Mouse (Mus musculus) intestine, postnatal 0 days (tissue): ENCODE data around the gene Ppp1r27. TPM values are rescaled to one million over a fixed set of nuclear protein-coding genes. Genes with fewer than 3 reads are reported as not detected.
A peak's percentile ranks its signal among the peaks of the same experiment; 100 is the strongest.

Experiments
- ATAC-seq: fragments of 200-750 bp; cut with Nextera tagmentation; 2 replicates; pipeline ENCODE4 v1.8.0; 2017; ENCODE audit warnings: mild to moderate bottlenecking, moderate TSS enrichment, moderate library complexity
- H3K27ac ChIP-seq: fragments of 300-500 bp; sonication (generic); 2 replicates; pipeline ENCODE4 v1.5.1; 2014; ENCODE audit warnings: mild to moderate bottlenecking, low read depth, low read length, moderate library complexity
- H3K27me3 ChIP-seq: fragments of 300-500 bp; sonication (generic); replicated peaks from 2 replicates; pipeline ENCODE4 v1.6.1; 2014; ENCODE audit warnings: low read length, mixed read lengths; ENCODE audit not compliant: control insufficient read depth, insufficient read depth
- H3K36me3 ChIP-seq: fragments of 300-500 bp; sonication (generic); 2 replicates; pipeline ENCODE4 v1.6.1; 2014; ENCODE audit warnings: mild to moderate bottlenecking, moderate library complexity; ENCODE audit not compliant: control insufficient read depth, insufficient read depth
- H3K4me1 ChIP-seq: fragments of 300-500 bp; sonication (generic); replicated peaks from 2 replicates; pipeline ENCODE4 v1.6.1; 2014; ENCODE audit warnings: antibody characterized with exemption, low read length, mixed read lengths; ENCODE audit not compliant: control insufficient read depth, insufficient read depth
- H3K4me2 ChIP-seq: fragments of 300-500 bp; sonication (generic); replicated peaks from 2 replicates; pipeline ENCODE4 v1.6.1; 2014; ENCODE audit warnings: low read depth, mild to moderate bottlenecking, moderate library complexity
- H3K4me3 ChIP-seq: fragments of 300-500 bp; sonication (generic); 2 replicates; pipeline ENCODE4 v1.5.1; 2014; ENCODE audit warnings: low read depth, low read length
- H3K9ac ChIP-seq: fragments of 300-500 bp; sonication (generic); 2 replicates; pipeline ENCODE4 v1.6.1; 2014; ENCODE audit warnings: mild to moderate bottlenecking, low read depth, low read length
- H3K9me3 ChIP-seq: fragments of 300-500 bp; sonication (generic); 2 replicates; pipeline ENCODE4 v1.6.1; 2016; ENCODE audit warnings: mixed run types; ENCODE audit not compliant: control insufficient read depth
- CTCF ChIP-seq: sonication (generic); IDR thresholded peaks from 2 replicates; pipeline ENCODE4 v1.5.1; 2016; ENCODE audit warnings: low read depth, mild to moderate bottlenecking, control low read depth, antibody characterized with exemption, moderate library complexity
- WGBS: fragments of 180-500 bp; shearing (Covaris S2); extraction: QIAGEN DNeasy Blood & Tissue Kit; methylation state at CpG from one replicate; pipeline ENCODE4 v1.1.7; 2014; 5-methylcytosine and 5-hydroxymethylcytosine counted together
- polyA plus RNA-seq: library from polyadenylated mRNA; unstranded; fragments of >200 nt; fragmentation: Nextera tagmentation; extraction: Ambion mirVana; gene quantifications from 2 replicates; pipeline ENCODE4 v1.2.1, GENCODE M21; 2015

Ppp1r27 gene
- polyA plus RNA-seq, 1 experiment from 2014 or later, result 1.4 TPM

DNA sequence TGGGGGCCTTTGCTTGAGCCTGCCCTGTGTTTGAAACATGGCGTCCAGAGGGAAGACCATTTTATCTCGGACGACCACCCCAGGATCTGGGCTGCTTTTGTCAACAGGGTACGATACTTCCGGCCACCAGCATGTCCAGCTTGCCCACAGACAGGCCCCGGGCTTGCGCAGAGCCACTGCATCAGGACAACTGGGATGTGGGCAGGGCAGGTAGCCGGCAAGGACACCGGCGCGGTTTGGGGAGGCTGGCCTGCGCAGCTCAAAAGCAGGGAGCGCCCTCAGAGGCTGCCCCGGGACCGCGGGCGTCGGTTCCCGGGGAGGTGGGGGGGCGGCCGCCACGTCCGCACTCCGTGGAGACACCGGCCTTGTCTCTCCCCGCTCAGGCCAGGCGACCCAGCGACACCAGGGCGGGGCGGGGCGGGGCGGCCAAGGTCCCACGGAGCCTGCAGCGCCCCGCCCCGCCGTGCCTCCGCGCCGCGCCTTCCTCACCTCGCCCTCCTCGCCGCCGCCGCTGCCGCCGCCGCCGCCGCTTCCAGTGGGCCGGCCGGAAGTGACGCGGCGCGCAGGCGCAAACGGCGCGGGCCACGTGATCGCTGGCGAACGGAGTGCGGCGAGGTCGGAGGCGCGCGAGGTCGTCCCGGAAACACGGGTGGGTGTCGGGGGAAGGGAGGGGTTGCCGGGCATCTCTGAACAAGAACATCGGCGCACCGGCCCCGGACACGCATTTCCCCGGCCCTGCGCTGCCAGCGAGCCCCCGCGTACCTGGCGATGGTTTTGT, 1.6 kb downstream of the Ppp1r27 start, which contains the start of gene Mcrip1:
TSS of gene Mcrip1 (minus strand) at position 560 of the 778 bp plus-strand sequence.
- peaks cover 6% of the 10 kb centered on the region; the same call in 1 of the 2 replicates for H3K36me3 ChIP-seq
- WGBS, result under 1% methylated on average over 54 of the region's 87 CpGs
- peaks cover 16% of the 10 kb centered on the region; the same call in 1 of the 2 replicates for H3K4me1 ChIP-seq
- peak within 1 kb of the TSS; percentile 73 for H3K4me2 ChIP-seq
- peak within 1 kb of the TSS; percentile 98 for H3K27ac ChIP-seq
- peak within 1 kb of the TSS; percentile 86 for H3K9ac ChIP-seq
- H3K4me3 ChIP-seq, result peak within 1 kb of the TSS; percentile 75
- no peak for TF ChIP-seq CTCF
- H3K27me3 ChIP-seq, result no peaks in the 10 kb centered on the region
- H3K9me3 ChIP-seq, result no peaks in the 10 kb centered on the region
- peak; percentile 84 for ATAC-seq

DNA sequence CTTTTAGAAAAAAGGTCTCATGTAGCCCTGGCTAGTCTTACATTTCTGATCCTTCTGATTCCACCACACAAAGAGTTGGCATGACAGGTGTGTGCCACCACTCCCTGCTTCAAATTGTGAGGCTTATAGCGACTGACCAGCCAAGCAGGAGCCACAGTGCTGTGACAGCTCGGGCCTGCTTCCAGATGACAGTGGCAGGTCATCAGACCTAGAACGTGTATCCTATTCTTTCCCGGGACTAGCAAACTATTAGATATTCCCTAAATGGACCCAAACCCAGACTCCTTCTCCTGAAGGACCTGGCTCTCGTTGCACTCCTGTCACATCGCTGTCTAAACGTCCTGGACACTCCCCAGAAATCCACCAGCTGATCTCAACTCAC, 2.2 kb downstream of the Ppp1r27 start:
- WGBS, result 6% methylated on average over 7 of the region's 7 CpGs
- Histone ChIP-seq H3K27ac (peak overlapping the region; percentile 98), H3K9me3 (no peaks in the 10 kb centered on the region), H3K4me1 (peaks cover 16% of the 10 kb centered on the region; the same call in 1 of the 2 replicates), H3K4me3 (peak overlapping the region; percentile 75), H3K4me2 (peak overlapping the region; percentile 73), H3K9ac (peak overlapping the region; percentile 86), H3K27me3 (no peaks in the 10 kb centered on the region), H3K36me3 (peaks cover 11% of the 10 kb centered on the region; the same call in 1 of the 2 replicates)
- no peak for ATAC-seq
- TF ChIP-seq CTCF, result no peak

DNA sequence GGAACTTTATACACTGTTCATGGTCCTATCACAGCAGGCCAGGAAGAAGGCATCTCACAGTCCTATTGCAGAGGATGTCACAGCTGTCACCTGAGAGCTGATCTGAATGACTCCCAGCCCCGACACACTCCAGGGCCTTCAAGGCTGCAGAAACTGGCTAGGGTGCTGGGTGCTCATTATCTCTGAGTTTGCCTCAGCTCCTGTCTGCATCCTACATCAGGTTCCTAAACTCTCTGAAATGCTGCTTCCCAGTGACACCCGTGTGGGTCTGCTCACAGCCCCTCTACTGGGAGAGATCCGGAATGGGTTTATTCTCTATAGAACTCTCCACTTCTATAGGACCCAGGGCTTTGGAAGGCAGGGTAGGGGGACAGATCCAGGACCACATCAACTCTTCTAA, 2.7 kb downstream of the Ppp1r27 start:
- Histone ChIP-seq H3K9me3 (no peaks in the 10 kb centered on the region), H3K4me3 (0 out of 2 replicates have a peak overlapping the region, but pooled peaks have one; percentile 75), H3K9ac (0 out of 2 replicates have a peak overlapping the region, but pooled peaks have one; percentile 86), H3K27me3 (no peaks in the 10 kb centered on the region), H3K4me2 (peak overlapping the region; percentile 73), H3K36me3 (peaks cover 17% of the 10 kb centered on the region; the same call in 1 of the 2 replicates), H3K27ac (peak overlapping the region; percentile 46; the same call in 1 of the 2 replicates), H3K4me1 (peaks cover 16% of the 10 kb centered on the region; the same call in 1 of the 2 replicates)
- TF ChIP-seq CTCF, result no peak
- no peak for ATAC-seq
- WGBS, result 73% methylated on average over 3 of the region's 3 CpGs

DNA sequence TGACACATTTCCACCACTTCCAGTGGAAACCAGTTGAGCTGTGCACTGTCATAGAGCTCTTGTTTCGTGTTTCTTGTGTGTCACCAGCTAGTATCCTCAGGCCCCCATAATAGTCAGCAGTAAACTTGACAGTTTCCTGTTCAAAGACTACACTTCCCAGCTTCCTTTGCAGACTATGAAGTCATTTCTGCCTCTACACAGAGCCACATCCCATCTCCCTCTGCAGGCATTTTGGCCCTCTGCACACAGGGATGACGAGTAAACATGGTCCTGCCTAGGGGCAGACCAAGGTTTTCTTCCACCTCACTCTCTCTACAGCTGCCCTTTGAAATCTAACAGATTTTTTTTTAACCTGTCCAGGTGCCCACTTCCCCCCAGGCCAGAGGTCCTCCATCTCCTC, 3.5 kb downstream of the Ppp1r27 start:
- 0 out of 2 replicates have a peak overlapping the region, but pooled peaks have one; percentile 46 for H3K27ac ChIP-seq
- no peaks in the 10 kb centered on the region for H3K27me3 ChIP-seq
- H3K4me3 ChIP-seq, result no peak overlapping the region
- TF ChIP-seq CTCF, result peak; percentile 57
- peaks cover 23% of the 10 kb centered on the region; the same call in 1 of the 2 replicates for H3K36me3 ChIP-seq
- H3K4me1 ChIP-seq, result peaks cover 16% of the 10 kb centered on the region; the same call in 1 of the 2 replicates
- H3K4me2 ChIP-seq, result no peak overlapping the region
- H3K9me3 ChIP-seq, result no peaks in the 10 kb centered on the region
- no peak for ATAC-seq
- peak overlapping the region; percentile 86; the same call in 1 of the 2 replicates for H3K9ac ChIP-seq
- 38% methylated on average over 2 of the region's 2 CpGs for WGBS

DNA sequence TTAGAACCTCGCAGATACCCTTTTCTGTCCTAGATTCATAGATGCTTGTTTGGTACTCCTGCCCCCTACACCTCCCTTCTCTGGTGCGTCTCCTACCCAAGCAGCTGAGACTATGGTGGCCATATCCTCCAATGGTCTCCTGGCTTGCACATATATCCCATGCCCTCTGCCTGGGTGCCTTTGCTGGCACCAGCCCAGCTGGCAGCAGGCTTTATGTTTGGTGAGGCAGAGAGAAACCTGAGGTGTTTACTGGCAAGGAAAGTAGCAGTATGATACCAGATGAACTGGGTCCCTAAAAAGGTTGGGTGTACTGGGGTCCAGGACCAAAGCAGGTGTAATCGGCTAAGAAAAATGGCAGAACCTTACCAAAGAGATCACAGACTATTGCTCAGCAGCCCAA, 5.0 kb downstream of the Ppp1r27 start:
- H3K9ac ChIP-seq, result no peak overlapping the region
- H3K27me3 ChIP-seq, result no peaks in the 10 kb centered on the region
- peaks cover 16% of the 10 kb centered on the region; the same call in 1 of the 2 replicates for H3K4me1 ChIP-seq
- peak overlapping the region; percentile 50; the same call in 1 of the 2 replicates for H3K27ac ChIP-seq
- no peaks in the 10 kb centered on the region for H3K9me3 ChIP-seq
- ATAC-seq, result no peak
- H3K4me2 ChIP-seq, result no peak overlapping the region
- peaks cover 23% of the 10 kb centered on the region; the same call in 1 of the 2 replicates for H3K36me3 ChIP-seq
- no peak overlapping the region for H3K4me3 ChIP-seq
- WGBS, result 92% methylated on average over 3 of the region's 3 CpGs
- TF ChIP-seq CTCF, result no peak

DNA sequence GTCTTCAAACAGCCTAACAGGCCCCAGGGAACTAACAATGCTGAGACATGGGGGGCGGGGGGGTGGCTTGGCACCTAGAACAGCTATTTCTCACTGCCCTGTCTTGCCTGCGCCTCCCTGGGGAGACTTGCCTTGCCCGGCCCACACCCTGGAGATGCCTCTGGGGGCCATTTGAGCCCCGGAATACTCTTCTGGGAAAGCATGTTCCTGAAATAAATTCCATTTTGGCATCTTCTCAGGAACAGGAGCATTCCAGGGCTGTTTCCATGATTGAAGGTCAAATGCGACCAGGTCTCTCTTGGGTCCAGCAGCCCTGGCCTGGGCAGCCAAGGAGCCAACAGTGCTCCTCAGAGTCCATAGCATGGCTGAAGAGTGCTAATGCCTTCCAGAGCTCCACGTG, 8.6 kb downstream of the Ppp1r27 start:
- WGBS, result 84% methylated on average over 6 of the region's 6 CpGs
- no peaks in the 10 kb centered on the region for H3K9me3 ChIP-seq
- H3K4me3 ChIP-seq, result no peak overlapping the region
- ATAC-seq, result no peak
- peaks cover 23% of the 10 kb centered on the region for H3K4me1 ChIP-seq
- H3K36me3 ChIP-seq, result peaks cover 23% of the 10 kb centered on the region; the same call in 1 of the 2 replicates
- no peak overlapping the region for H3K27ac ChIP-seq
- TF ChIP-seq CTCF, result no peak
- no peak overlapping the region for H3K4me2 ChIP-seq
- H3K27me3 ChIP-seq, result no peaks in the 10 kb centered on the region
- H3K9ac ChIP-seq, result no peak overlapping the region
